Mouse (Mus musculus) ES-E14 (cell line): Measurements from ENCODE around the gene Gm10720.
"Not testable (repeated sequence)": the region's sequence is repeated elsewhere in the genome, so short reads cannot be mapped to it uniquely, and the experiment has no call there.

Source experiments
- CHD2 ChIP-seq: IDR thresholded peaks from 2 replicates; pipeline ENCODE4 v1.6.1; 2014; ENCODE audit warnings: mild to moderate bottlenecking, low read depth, low read length, inconsistent platforms
- HCFC1 ChIP-seq: IDR thresholded peaks from 2 replicates; pipeline ENCODE4 v1.6.1; 2012; ENCODE audit warnings: low read length, inconsistent platforms, borderline replicate concordance; ENCODE audit not compliant: insufficient read depth
- MAFK ChIP-seq: IDR thresholded peaks from 2 replicates; pipeline ENCODE4 v1.6.1; 2014; ENCODE audit warnings: mild to moderate bottlenecking, low read depth, low read length, inconsistent platforms; ENCODE audit not compliant: insufficient read depth
- ZC3H11A ChIP-seq: IDR thresholded peaks from 2 replicates; pipeline ENCODE4 v1.6.1; 2012; ENCODE audit warnings: low read depth, mild to moderate bottlenecking, inconsistent platforms, low read length, borderline replicate concordance

- TF ChIP-seq MAFK, HCFC1, CHD2, ZC3H11A: not testable (repeated sequence)
Observed at GRCm38 (mm10) chr9:3006636-3007035, 8.8 kb upstream of the Gm10720 start.
